Mouse (Mus musculus) limb, embryonic 14.5 days (tissue): ENCODE results near the gene Brd7. TPM values are rescaled to one million over a fixed set of nuclear protein-coding genes. Genes with fewer than 3 reads are reported as not detected.

Experiments
- ATAC-seq: fragments of 200-750 bp; cut with Nextera tagmentation; 2 replicates; pipeline ENCODE4 v1.8.0; 2017; ENCODE audit warnings: low read depth, moderate number of reproducible peaks, moderate TSS enrichment; ENCODE audit not compliant: low FRiP score
- DNase-seq: peaks from one replicate; pipeline ENCODE4 v3.0.0-alpha.2; 2015; ENCODE audit warnings: low spot score
- H3K27ac ChIP-seq: fragments of 300-500 bp; sonication (generic); replicated peaks from 2 replicates; pipeline ENCODE4 v1.5.1; 2014; ENCODE audit warnings: low read depth, mild to moderate bottlenecking, low read length, moderate library complexity, mixed read lengths
- H3K27me3 ChIP-seq: fragments of 300-500 bp; sonication (generic); 2 replicates; pipeline ENCODE4 v1.6.1; 2014; ENCODE audit warnings: low read length, mixed read lengths; ENCODE audit not compliant: control insufficient read depth, insufficient read depth
- H3K36me3 ChIP-seq: fragments of 300-500 bp; sonication (generic); 2 replicates; pipeline ENCODE4 v1.6.1; 2014; ENCODE audit warnings: mild to moderate bottlenecking, low read length, moderate library complexity, mixed read lengths; ENCODE audit not compliant: control insufficient read depth, insufficient read depth
- H3K4me1 ChIP-seq: fragments of 300-500 bp; sonication (generic); 2 replicates; pipeline ENCODE4 v1.6.1; 2014; ENCODE audit warnings: antibody characterized with exemption, low read length, mixed read lengths; ENCODE audit not compliant: control insufficient read depth, insufficient read depth
- H3K4me2 ChIP-seq: fragments of 300-500 bp; sonication (generic); replicated peaks from 2 replicates; pipeline ENCODE4 v1.6.1; 2014; ENCODE audit warnings: low read depth, mild to moderate bottlenecking, low read length, moderate library complexity; ENCODE audit not compliant: severe bottlenecking
- H3K4me3 ChIP-seq: fragments of 300-500 bp; sonication (generic); replicated peaks from 2 replicates; pipeline ENCODE4 v1.5.1; 2014; ENCODE audit warnings: low read length
- H3K9ac ChIP-seq: fragments of 300-500 bp; sonication (generic); 2 replicates; pipeline ENCODE4 v1.6.1; 2014; ENCODE audit warnings: mild to moderate bottlenecking, low read depth, low read length, moderate library complexity; ENCODE audit not compliant: severe bottlenecking
- H3K9me3 ChIP-seq: fragments of 300-500 bp; sonication (generic); 2 replicates; pipeline ENCODE4 v1.6.1; 2016; ENCODE audit warnings: low read length; ENCODE audit not compliant: control insufficient read depth
- POLR2A ChIP-seq: fragments of 200-500 bp; IDR thresholded peaks from 2 replicates; pipeline ENCODE4 v1.8.0; 2012; ENCODE audit warnings: inconsistent platforms, mild to moderate bottlenecking, moderate library complexity, borderline replicate concordance; ENCODE audit not compliant: insufficient read depth, insufficient read length; ENCODE audit errors: extremely low read depth
- WGBS: fragments of 180-500 bp; shearing (Covaris S2); extraction: QIAGEN DNeasy Blood & Tissue Kit; methylation state at CpG from one replicate; pipeline ENCODE4 v1.1.7; 2014; 5-methylcytosine and 5-hydroxymethylcytosine counted together
- polyA plus RNA-seq, 2 experiments: library from polyadenylated mRNA; depleted of rRNA in 1 of 2; stranded (reverse) in 1 of 2; unstranded in 1 of 2; fragments of >200 nt; fragmentation: Nextera tagmentation in 1 of 2; extraction: Ambion mirVana in 1 of 2; gene quantifications; 2 replicates each; pipeline versions ENCODE4 v1.2.1 to v1.2.3; 2012 to 2014

The Brd7 gene
- polyA plus RNA-seq, 2 experiments: 73.6 to 77.7 TPM

GRCm38 (mm10) chr8:88310286-88310685, 51.7 kb downstream of the Brd7 start:
- WGBS: 91% methylated on average over 13 of the region's 13 CpGs
- no peak overlapping the region for H3K27ac ChIP-seq
- H3K9me3 ChIP-seq: no peaks in the 10 kb centered on the region
- no peak for DNase-seq
- H3K4me2 ChIP-seq: no peak overlapping the region
- H3K27me3 ChIP-seq: no peaks in the 10 kb centered on the region
- no peak for ATAC-seq
- no peak overlapping the region for H3K4me3 ChIP-seq
- no peaks in the 10 kb centered on the region for H3K36me3 ChIP-seq
- no peak overlapping the region for H3K9ac ChIP-seq
- TF ChIP-seq POLR2A: no peak
- no peaks in the 10 kb centered on the region for H3K4me1 ChIP-seq

- H3K9ac ChIP-seq: no peak overlapping the region
- 83% methylated on average over 7 of the region's 7 CpGs for WGBS
These were observed 52.1 kb downstream of the Brd7 start for GRCm38 (mm10) chr8:88309881-88310280.

GRCm38 (mm10) chr8:88309274-88309873, 52.6 kb downstream of the Brd7 start:
- no peak for ATAC-seq
- 78% methylated on average over 10 of the region's 10 CpGs for WGBS
- no peak overlapping the region for H3K4me3 ChIP-seq
- H3K27me3 ChIP-seq: no peaks in the 10 kb centered on the region
- H3K9ac ChIP-seq: no peak overlapping the region
- TF ChIP-seq POLR2A: no peak
- H3K4me1 ChIP-seq: no peaks in the 10 kb centered on the region
- H3K9me3 ChIP-seq: no peaks in the 10 kb centered on the region
- H3K36me3 ChIP-seq: no peaks in the 10 kb centered on the region
- no peak for DNase-seq
- no peak overlapping the region for H3K27ac ChIP-seq
- H3K4me2 ChIP-seq: no peak overlapping the region

More at GRCm38 (mm10) chr8:88309881-88310280, 52.1 kb downstream of the Brd7 start:
- H3K4me1 ChIP-seq: no peaks in the 10 kb centered on the region
- ATAC-seq: no peak
- TF ChIP-seq POLR2A: no peak
- DNase-seq: no peak
- no peak overlapping the region for H3K27ac ChIP-seq
- no peak overlapping the region for H3K4me3 ChIP-seq
- no peaks in the 10 kb centered on the region for H3K36me3 ChIP-seq
- no peak overlapping the region for H3K4me2 ChIP-seq
- H3K27me3 ChIP-seq: no peaks in the 10 kb centered on the region
- no peaks in the 10 kb centered on the region for H3K9me3 ChIP-seq

DNA sequence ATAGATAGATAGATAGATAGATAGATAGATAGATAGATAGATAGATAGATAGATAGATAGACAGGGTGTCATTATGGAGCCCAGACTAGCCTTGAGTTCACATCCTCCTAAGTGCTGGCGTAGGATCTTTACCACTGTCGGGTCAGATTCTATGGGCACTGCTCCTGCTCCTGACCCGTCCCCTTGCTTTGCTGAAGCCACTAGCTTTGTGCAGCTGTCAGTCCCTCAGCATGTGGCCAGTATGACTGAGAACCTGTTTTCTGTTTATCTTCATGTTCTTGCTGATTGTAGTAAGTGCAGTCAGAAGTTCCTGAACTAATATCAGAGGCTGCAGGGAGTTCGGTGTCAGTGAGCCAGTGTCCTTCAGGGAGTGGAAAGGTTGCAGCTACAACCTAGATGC, 54.3 kb downstream of the Brd7 start:
- H3K4me2 ChIP-seq: no peak overlapping the region
- H3K27me3 ChIP-seq: no peaks in the 10 kb centered on the region
- H3K27ac ChIP-seq: no peak overlapping the region
- ATAC-seq (no peak), DNase-seq (no peak)
- WGBS: 86% methylated on average over 4 of the region's 4 CpGs
- no peak for TF ChIP-seq POLR2A
- H3K36me3 ChIP-seq: no peaks in the 10 kb centered on the region
- no peaks in the 10 kb centered on the region for H3K9me3 ChIP-seq
- no peak overlapping the region for H3K9ac ChIP-seq
- no peak overlapping the region for H3K4me3 ChIP-seq
- H3K4me1 ChIP-seq: no peaks in the 10 kb centered on the region

- TF ChIP-seq POLR2A: no peak
- Histone ChIP-seq H3K4me1 (no peaks in the 10 kb centered on the region), H3K27ac (no peak overlapping the region), H3K4me3 (no peak overlapping the region), H3K9ac (no peak overlapping the region), H3K27me3 (no peaks in the 10 kb centered on the region), H3K36me3 (no peaks in the 10 kb centered on the region), H3K4me2 (no peak overlapping the region), H3K9me3 (no peaks in the 10 kb centered on the region)
- 58% methylated on average over 14 of the region's 14 CpGs for WGBS
- no peak for DNase-seq
- ATAC-seq: no peak
These were observed 55.5 kb downstream of the Brd7 start for GRCm38 (mm10) chr8:88306511-88306910.
